Mouse (Mus musculus) heart, embryonic 16.5 days (tissue): Measurements from ENCODE around the gene Gm45021. TPM values are rescaled to one million over a fixed set of nuclear protein-coding genes. Genes with fewer than 3 reads are reported as not detected.
A peak's percentile ranks its signal among the peaks of the same experiment; 100 is the strongest.
"Not testable (repeated sequence)": the region's sequence is repeated elsewhere in the genome, so short reads cannot be mapped to it uniquely, and the experiment has no call there.

Experiments used
- ATAC-seq: fragments of 200-750 bp; cut with Nextera tagmentation; replicated peaks from 2 replicates; pipeline ENCODE4 v1.8.0; 2017; ENCODE audit warnings: moderate number of reproducible peaks; ENCODE audit not compliant: insufficient read depth, low FRiP score; ENCODE audit errors: extremely low read depth
- H3K27ac ChIP-seq: fragments of 300-500 bp; sonication (generic); 2 replicates; pipeline ENCODE4 v1.5.1; 2014; ENCODE audit warnings: mild to moderate bottlenecking, low read length, control low read depth, moderate library complexity
- H3K27me3 ChIP-seq: fragments of 300-500 bp; sonication (generic); 2 replicates; pipeline ENCODE4 v1.6.1; 2014; ENCODE audit warnings: low read length, mixed read lengths; ENCODE audit not compliant: control insufficient read depth, insufficient read depth
- H3K36me3 ChIP-seq: fragments of 300-500 bp; sonication (generic); 2 replicates; pipeline ENCODE4 v1.6.1; 2014; ENCODE audit not compliant: control insufficient read depth, insufficient read depth
- H3K4me1 ChIP-seq: fragments of 300-500 bp; sonication (generic); 2 replicates; pipeline ENCODE4 v1.6.1; 2014; ENCODE audit warnings: low read length, mixed read lengths; ENCODE audit not compliant: control insufficient read depth, insufficient read depth
- H3K4me2 ChIP-seq: fragments of 300-500 bp; sonication (generic); 2 replicates; pipeline ENCODE4 v1.6.1; 2014; ENCODE audit warnings: low read depth, mild to moderate bottlenecking, control low read depth, low read length
- H3K4me3 ChIP-seq: fragments of 300-500 bp; sonication (generic); 2 replicates; pipeline ENCODE4 v1.5.1; 2014; ENCODE audit warnings: mild to moderate bottlenecking, control low read depth, low read length
- H3K9ac ChIP-seq: fragments of 300-500 bp; sonication (generic); 2 replicates; pipeline ENCODE4 v1.6.1; 2014; ENCODE audit warnings: low read length, control low read depth
- H3K9me3 ChIP-seq: fragments of 300-500 bp; sonication (generic); replicated peaks from 2 replicates; pipeline ENCODE4 v1.6.1; 2016; ENCODE audit warnings: low read length; ENCODE audit not compliant: control insufficient read depth
- WGBS: fragments of 180-500 bp; shearing (Covaris S2); extraction: QIAGEN DNeasy Blood & Tissue Kit; methylation state at CpG from one replicate; pipeline ENCODE4 v1.1.7; 2014; 5-methylcytosine and 5-hydroxymethylcytosine counted together
- polyA plus RNA-seq: library from polyadenylated mRNA; unstranded; fragments of >200 nt; fragmentation: Nextera tagmentation; extraction: Ambion mirVana; gene quantifications from 2 replicates; pipeline ENCODE4 v1.2.1, GENCODE M21; 2015

Gene Gm45021
- polyA plus RNA-seq, 1 experiment from 2014 or later = not detected

GRCm38 (mm10) chr6:48622186-48622843 lies 32.9 kb downstream of the Gm45021 start:
- H3K9ac ChIP-seq, H3K27me3 ChIP-seq, H3K4me2 ChIP-seq, H3K4me3 ChIP-seq, H3K4me1 ChIP-seq, H3K9me3 ChIP-seq, ATAC-seq, H3K27ac ChIP-seq: not testable (repeated sequence)
- WGBS = 86% methylated on average over 8 of the region's 8 CpGs
- H3K36me3 ChIP-seq = peaks cover 26% of the 10 kb centered on the region

- Histone ChIP-seq H3K4me2 (no peak overlapping the region), H3K27me3 (peaks cover 7% of the 10 kb centered on the region), H3K4me1 (peaks cover 3% of the 10 kb centered on the region; the same call in 1 of the 2 replicates), H3K27ac (no peak overlapping the region), H3K4me3 (no peak overlapping the region), H3K36me3 (peaks cover 20% of the 10 kb centered on the region), H3K9me3 (no peaks in the 10 kb centered on the region), H3K9ac (no peak overlapping the region)
- ATAC-seq = no peak
- WGBS = 43% methylated on average over 1 of the region's 1 CpGs
These were observed 34.0 kb downstream of the Gm45021 start for GRCm38 (mm10) chr6:48623460-48623859.

GRCm38 (mm10) chr6:48626464-48626863 lies 37.1 kb downstream of the Gm45021 start, which contains the start of gene AI854703:
AI854703 (plus strand) TSS chr6:48626764.
- Histone ChIP-seq H3K36me3 (no peaks in the 10 kb centered on the region), H3K27me3 (peaks cover 19% of the 10 kb centered on the region), H3K9me3 (no peaks in the 10 kb centered on the region), H3K4me3 (peak within 1 kb of the TSS; percentile 50), H3K27ac (no peak within 1 kb of the TSS), H3K4me1 (peaks cover 5% of the 10 kb centered on the region; the same call in 1 of the 2 replicates), H3K9ac (peak within 1 kb of the TSS; percentile 56), H3K4me2 (peak within 1 kb of the TSS; percentile 66)
- ATAC-seq = no peak
- WGBS = 39% methylated on average over 8 of the region's 8 CpGs

DNA sequence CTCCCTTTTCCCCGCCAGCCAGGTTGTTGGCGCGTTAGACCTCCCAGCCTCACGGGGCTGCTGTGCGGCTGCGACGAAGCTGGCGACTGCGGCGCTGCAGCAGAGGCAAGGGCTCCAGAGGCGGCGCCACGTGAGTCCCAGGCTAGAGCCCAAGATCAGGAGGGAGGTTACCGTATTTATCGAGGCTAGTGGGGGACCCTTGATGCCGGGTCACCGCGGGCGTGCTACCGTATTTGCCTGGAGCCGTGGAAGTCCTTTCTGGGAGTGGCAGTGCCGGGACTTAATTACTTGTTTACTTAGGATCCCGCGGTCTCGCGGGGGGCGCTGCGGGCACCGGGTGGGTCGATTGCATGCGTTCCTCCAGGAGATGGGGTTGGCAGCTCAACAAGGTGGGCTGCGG lies 37.6 kb downstream of the Gm45021 start:
- H3K9me3 ChIP-seq = no peaks in the 10 kb centered on the region
- H3K36me3 ChIP-seq = no peaks in the 10 kb centered on the region
- peak overlapping the region; percentile 50 for H3K4me3 ChIP-seq
- ATAC-seq = no peak
- peaks cover 5% of the 10 kb centered on the region; the same call in 1 of the 2 replicates for H3K4me1 ChIP-seq
- H3K27me3 ChIP-seq = peaks cover 19% of the 10 kb centered on the region
- under 1% methylated on average over 32 of the region's 32 CpGs for WGBS
- no peak overlapping the region for H3K27ac ChIP-seq
- H3K4me2 ChIP-seq = peak overlapping the region; percentile 66
- peak overlapping the region; percentile 56 for H3K9ac ChIP-seq

- Histone ChIP-seq H3K27ac (no peak overlapping the region), H3K36me3 (no peaks in the 10 kb centered on the region)
These were observed 38.1 kb downstream of the Gm45021 start for GRCm38 (mm10) chr6:48627511-48627924.

DNA sequence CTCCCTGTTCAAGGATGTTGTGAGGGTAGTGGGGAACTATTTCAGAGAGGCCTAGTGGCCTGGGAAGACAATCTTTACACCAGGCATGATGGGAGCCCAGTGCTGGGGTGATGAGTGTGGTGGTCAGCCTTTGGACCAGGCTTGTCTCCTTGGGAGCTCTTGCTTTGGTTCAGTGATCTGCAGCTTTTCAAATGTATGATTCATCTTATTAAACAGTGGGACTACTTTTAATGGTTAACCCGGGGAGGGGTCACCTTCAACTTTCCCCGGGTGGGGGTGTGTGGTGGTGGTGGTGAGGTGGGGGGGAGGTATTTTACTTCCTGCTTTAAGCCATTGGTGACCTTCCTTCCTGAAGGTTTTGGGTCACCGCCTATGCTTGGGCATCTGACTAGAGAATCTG lies 39.0 kb downstream of the Gm45021 start:
- Histone ChIP-seq H3K9me3 (no peaks in the 10 kb centered on the region), H3K9ac (no peak overlapping the region), H3K27me3 (peaks cover 19% of the 10 kb centered on the region), H3K4me2 (no peak overlapping the region), H3K4me3 (no peak overlapping the region), H3K36me3 (no peaks in the 10 kb centered on the region), H3K4me1 (peaks cover 5% of the 10 kb centered on the region; the same call in 1 of the 2 replicates), H3K27ac (no peak overlapping the region)
- no peak for ATAC-seq
- WGBS = 70% methylated on average over 3 of the region's 3 CpGs

More at GRCm38 (mm10) chr6:48627511-48627924, 38.1 kb downstream of the Gm45021 start:
- peaks cover 19% of the 10 kb centered on the region for H3K27me3 ChIP-seq
- peak overlapping the region; percentile 56 for H3K9ac ChIP-seq
- no peak for ATAC-seq
- H3K4me1 ChIP-seq = peaks cover 5% of the 10 kb centered on the region; the same call in 1 of the 2 replicates
- WGBS = 16% methylated on average over 7 of the region's 7 CpGs
- peak overlapping the region; percentile 50 for H3K4me3 ChIP-seq
- H3K4me2 ChIP-seq = peak overlapping the region; percentile 66
- H3K9me3 ChIP-seq = no peaks in the 10 kb centered on the region

- ATAC-seq = no peak
- Histone ChIP-seq H3K9me3 (no peaks in the 10 kb centered on the region), H3K36me3 (no peaks in the 10 kb centered on the region), H3K9ac (peak overlapping the region; percentile 73), H3K27ac (no peak overlapping the region), H3K27me3 (peaks cover 19% of the 10 kb centered on the region), H3K4me3 (peak overlapping the region; percentile 58), H3K4me1 (peaks cover 5% of the 10 kb centered on the region; the same call in 1 of the 2 replicates), H3K4me2 (peak overlapping the region; percentile 96)
- 4% methylated on average over 54 of the region's 54 CpGs for WGBS
These were observed 39.6 kb downstream of the Gm45021 start for GRCm38 (mm10) chr6:48628808-48629660.

DNA sequence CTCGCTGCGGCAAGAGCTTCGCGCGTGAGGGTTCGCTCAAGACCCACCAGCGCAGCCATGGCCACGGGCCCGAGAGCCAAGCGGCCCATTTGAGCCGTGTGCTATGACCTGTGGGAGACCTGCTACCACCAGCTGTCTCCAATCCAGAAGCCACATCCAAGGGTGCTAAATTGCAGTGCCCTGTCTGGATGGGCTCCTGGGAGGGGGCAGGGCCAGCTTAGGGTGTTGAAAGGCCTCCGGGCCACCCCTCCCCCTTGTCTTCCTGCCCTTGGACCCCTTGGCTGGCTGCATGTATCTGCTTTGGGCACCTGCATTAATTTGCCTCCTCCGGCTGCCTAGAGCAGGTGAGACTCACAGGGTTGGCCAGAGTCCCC lies 40.2 kb downstream of the Gm45021 start:
- H3K9me3 ChIP-seq = no peaks in the 10 kb centered on the region
- peaks cover 5% of the 10 kb centered on the region; the same call in 1 of the 2 replicates for H3K4me1 ChIP-seq
- peak overlapping the region; percentile 73 for H3K9ac ChIP-seq
- no peaks in the 10 kb centered on the region for H3K36me3 ChIP-seq
- H3K27ac ChIP-seq = no peak overlapping the region
- ATAC-seq = no peak
- H3K4me2 ChIP-seq = peak overlapping the region; percentile 96
- WGBS = 8% methylated on average over 13 of the region's 13 CpGs
- peaks cover 19% of the 10 kb centered on the region for H3K27me3 ChIP-seq
- peak overlapping the region; percentile 58 for H3K4me3 ChIP-seq

DNA sequence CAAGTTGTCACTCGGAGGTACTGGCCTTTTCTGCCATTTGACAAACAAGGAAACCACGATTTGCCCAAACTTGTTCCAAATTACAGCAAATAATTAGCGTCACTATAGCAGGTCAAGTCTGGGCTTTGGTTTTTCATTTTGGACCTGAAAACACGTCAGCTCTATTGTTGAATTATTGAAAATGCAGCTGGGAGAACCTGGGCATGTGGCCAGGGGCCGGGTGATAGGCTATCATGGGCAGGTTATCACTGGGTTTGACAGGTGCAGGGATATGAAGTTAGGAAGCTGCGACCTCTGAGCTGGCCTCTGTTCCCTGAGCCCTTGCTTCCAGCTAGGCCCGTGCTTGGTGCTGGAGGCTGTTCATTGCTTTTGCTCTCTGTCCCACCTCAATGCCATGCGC lies 41.4 kb downstream of the Gm45021 start:
- Histone ChIP-seq H3K27ac (no peak overlapping the region), H3K9ac (no peak overlapping the region), H3K27me3 (peaks cover 19% of the 10 kb centered on the region), H3K4me1 (peaks cover 5% of the 10 kb centered on the region; the same call in 1 of the 2 replicates), H3K36me3 (no peaks in the 10 kb centered on the region), H3K4me2 (no peak overlapping the region), H3K4me3 (no peak overlapping the region), H3K9me3 (no peaks in the 10 kb centered on the region)
- WGBS = 77% methylated on average over 8 of the region's 8 CpGs
- ATAC-seq = no peak
